Mouse (Mus musculus) frontal cortex, adult (tissue): ENCODE measurements around the gene Vps13d.

Experiments
- ATAC-seq: cut with Nextera tagmentation; 2 replicates; pipeline ENCODE4 v1.9.2; 2017; ENCODE audit warnings: mild to moderate bottlenecking, moderate library complexity, mixed read lengths; ENCODE audit not compliant: low TSS enrichment

The Vps13d gene

GRCm38 (mm10) chr4:145009934-145010333 lies 184.9 kb downstream of the Vps13d start:
- ATAC-seq = no peak

- no peak for ATAC-seq
Measured at GRCm38 (mm10) chr4:145009437-145009836, 185.4 kb downstream of the Vps13d start.

GRCm38 (mm10) chr4:145005943-145006545 lies 188.8 kb downstream of the Vps13d start:
- ATAC-seq = no peak

- ATAC-seq = no peak
Measured at GRCm38 (mm10) chr4:145004176-145004575, 190.6 kb downstream of the Vps13d start.

- ATAC-seq = no peak
Measured at GRCm38 (mm10) chr4:145002733-145003132, 192.1 kb downstream of the Vps13d start.

- 0 out of 2 replicates have a peak, but pooled peaks have one; percentile 11 for ATAC-seq
Measured at GRCm38 (mm10) chr4:144999903-145000382, 194.9 kb downstream of the Vps13d start.

GRCm38 (mm10) chr4:144999572-144999880 lies 195.3 kb downstream of the Vps13d start:
- peak; percentile 46 for ATAC-seq

GRCm38 (mm10) chr4:144998808-144999571 lies 195.8 kb downstream of the Vps13d start:
- ATAC-seq = no peak

- ATAC-seq = no peak
Measured at GRCm38 (mm10) chr4:144997887-144998658, 196.7 kb downstream of the Vps13d start.

- no peak for ATAC-seq
Measured at GRCm38 (mm10) chr4:144996996-144997820, 197.6 kb downstream of the Vps13d start.

GRCm38 (mm10) chr4:144995826-144996225 lies 199.0 kb downstream of the Vps13d start:
- no peak for ATAC-seq

GRCm38 (mm10) chr4:144993047-144993917 lies 201.5 kb downstream of the Vps13d start:
- no peak for ATAC-seq

- ATAC-seq = no peak
Measured at GRCm38 (mm10) chr4:144992413-144992812, 202.4 kb downstream of the Vps13d start.

GRCm38 (mm10) chr4:144988443-144989206 lies 206.2 kb downstream of the Vps13d start:
- ATAC-seq = no peak

- no peak for ATAC-seq
Measured at GRCm38 (mm10) chr4:144986016-144986805, 208.6 kb downstream of the Vps13d start.

GRCm38 (mm10) chr4:144983821-144984371 lies 210.9 kb downstream of the Vps13d start:
- ATAC-seq = no peak

GRCm38 (mm10) chr4:144983228-144983744 lies 211.5 kb downstream of the Vps13d start:
- ATAC-seq = no peak

GRCm38 (mm10) chr4:144980811-144981551 lies 213.8 kb downstream of the Vps13d start:
- 0 out of 2 replicates have a peak, but pooled peaks have one; percentile 49 for ATAC-seq
